Mouse (Mus musculus) right cerebral cortex, postnatal 10 days (tissue): ENCODE data around the gene Armh3.

ENCODE experiments used
- DNase-seq, 2 experiments: peaks; one replicate each; pipeline ENCODE4 v3.0.0; 2021; ENCODE audit warnings: low spot score in 2 of 2

Armh3 gene

DNA sequence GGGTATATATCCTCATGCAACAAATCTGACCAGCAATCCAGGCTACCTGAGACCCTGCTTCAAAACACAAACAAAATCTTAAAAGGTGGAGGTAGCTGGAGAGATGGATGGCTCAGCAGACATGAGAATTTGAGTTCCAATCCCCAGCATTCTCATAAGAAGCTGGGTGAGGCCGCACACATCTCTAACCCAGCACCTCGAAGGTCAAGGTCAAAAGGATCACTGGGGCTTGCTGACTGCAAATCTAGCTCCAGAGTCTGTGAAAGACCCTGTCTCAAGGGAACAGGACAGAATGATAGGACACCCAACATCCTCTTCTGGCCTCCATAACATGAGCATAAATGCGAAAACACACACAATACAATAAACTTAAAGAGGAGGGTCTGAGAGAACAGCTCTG is 7.1 kb downstream of the Armh3 start:
- DNase-seq: no peak

DNA sequence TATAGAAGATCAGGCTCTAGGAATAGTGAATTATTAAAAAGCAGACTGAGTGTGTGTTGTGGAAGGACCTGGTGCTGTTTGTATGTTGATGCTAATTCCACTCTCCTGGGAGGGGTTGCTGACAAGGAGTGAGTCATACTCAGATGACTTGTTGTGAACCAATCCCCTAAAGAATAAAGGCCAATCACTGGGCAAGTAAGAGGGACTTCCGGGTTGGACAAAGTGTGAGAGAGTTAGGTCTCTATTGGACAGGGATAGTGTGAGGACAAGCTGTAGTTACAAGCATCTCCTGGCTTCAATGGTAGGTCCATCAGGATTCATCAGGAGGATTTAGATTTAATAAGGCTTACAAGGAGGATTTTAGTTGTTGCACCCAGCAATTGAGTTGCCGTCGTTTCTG is 10.1 kb downstream of the Armh3 start:
- DNase-seq: no peak

DNA sequence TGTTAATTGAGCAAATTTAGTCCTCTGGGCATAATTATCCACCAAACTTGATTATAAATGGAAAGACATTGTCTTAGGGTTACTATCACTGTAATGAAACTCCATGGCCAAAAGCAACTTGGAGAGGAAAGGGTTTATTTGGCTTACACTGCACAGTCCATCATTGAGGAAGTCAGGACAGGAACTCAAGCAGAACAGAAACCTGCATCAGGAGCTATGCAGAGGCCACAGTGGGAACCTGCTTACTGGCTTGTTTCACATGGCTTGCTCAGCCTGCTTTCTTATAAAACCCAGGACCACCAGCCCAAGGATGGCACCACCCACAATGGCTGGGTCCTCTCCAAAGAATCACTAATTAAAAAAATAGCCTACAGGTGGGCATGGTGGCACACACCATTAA is 13.9 kb downstream of the Armh3 start:
- no peak for DNase-seq

DNA sequence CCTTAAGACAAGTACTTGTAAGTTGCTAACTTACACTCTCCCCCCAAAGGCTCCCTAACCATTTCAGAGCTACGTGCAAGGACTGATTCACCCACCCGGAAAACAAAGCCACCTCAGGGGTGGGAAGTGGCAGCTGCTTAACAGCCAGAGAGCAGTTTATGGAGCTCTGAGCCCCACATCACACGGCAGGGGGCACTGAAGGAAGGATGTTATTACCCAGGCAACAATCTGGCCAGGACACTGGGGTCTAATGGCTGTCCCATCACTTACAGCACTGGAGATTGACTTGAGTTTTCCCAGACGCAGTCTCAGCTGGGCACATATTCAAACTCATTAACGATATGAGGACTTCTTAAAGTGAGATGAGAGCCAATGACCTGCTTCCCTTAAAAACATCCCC is 37.5 kb downstream of the Armh3 start:
- DNase-seq: no peak

DNA sequence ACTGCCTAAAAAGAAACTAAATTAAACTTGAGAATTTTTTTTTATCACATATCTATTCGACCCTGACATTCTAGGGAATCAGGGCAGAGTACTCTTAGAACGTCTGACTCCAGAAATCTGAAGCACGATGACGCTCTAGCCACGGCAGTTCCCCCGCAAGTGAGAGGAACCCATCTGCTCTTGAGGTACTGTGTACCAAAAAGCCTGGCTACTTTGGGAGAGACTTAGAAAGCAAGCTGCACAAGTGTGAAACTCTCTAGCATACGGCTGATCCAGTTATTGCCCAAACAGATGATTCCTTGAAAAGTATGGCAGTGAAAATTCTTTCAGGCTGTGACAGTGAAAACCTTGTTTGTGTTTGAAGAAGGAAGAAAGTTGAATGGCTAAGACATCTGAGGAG is 41.6 kb downstream of the Armh3 start:
- peak; percentile 69 to 84 for DNase-seq

DNA sequence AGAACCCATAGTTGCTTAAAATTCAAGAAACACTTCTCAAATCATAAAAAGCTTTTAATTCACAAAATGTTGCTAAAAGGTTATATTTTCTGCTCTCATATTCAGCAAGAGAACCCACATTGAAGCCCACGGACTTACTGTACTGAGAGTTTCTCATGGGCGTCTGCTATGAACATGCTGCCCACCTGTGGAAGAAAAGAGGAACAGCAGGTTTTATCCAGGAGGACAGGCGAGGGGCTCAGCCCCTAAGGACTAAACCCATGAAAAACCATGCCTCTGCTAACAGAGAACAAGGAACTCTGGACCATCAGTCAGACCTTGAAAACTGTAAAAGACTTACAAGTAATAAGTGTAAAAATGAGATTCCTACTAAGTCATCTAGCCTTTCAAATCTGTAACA is 45.0 kb downstream of the Armh3 start:
- DNase-seq: peak; percentile 61 to 71

DNA sequence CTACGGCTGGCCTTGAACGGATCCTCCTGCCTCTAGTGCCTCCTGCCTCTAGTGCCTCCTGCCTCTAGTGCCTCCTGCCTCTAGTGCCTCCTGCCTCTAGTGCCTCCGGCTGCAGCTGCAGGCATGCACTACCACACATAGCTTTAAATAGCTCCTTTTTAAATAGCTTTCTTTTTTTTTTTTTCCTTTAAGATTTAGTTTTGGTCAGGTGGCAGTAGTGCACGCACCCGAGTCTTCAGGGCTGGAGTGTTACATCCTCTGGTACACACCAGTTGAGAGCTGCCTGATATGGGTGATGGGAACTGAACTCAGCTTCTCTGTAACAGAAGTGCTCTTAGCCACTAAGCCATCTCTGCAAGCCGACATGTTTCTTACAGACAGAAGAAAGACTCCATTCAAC is 49.1 kb downstream of the Armh3 start:
- no peak for DNase-seq

DNA sequence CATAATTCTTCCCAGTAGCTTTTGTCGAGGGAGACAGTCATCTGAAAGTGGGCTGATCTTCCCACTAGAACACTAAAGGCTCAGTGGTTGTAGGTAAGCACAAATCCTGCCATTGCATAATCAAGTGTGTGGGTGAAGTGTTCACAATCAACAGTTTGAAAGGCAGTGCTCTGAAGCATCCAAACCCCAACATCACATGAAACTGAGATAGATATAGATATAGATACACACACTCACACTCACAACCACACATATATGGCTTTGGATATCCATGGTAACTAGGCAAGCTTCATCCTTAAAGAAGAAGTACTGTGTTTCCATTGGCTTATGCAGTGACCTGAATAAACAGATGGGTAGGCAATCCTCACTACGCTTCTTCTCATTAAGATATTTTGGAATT is 50.5 kb downstream of the Armh3 start:
- peak in 1 of 2 experiments; percentile 46 for DNase-seq

DNA sequence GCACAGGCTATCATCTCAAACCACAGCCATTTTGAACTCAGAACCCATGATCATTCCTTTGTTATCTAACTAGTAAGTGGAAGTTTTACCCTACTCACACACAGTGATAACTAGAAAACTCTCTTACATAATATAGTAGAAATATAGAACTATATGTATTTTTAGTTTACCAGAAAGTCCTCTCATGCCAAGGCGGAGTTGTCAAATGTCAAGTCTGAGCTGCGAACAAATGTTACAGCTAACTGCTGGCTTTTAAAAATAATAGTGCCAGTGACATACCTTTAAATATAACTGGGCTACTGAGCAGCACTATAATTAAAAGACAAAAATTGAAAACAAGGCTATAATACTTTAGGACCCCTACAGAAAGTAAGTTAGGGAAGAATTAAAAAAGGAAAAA is 51.0 kb downstream of the Armh3 start:
- no peak for DNase-seq

DNA sequence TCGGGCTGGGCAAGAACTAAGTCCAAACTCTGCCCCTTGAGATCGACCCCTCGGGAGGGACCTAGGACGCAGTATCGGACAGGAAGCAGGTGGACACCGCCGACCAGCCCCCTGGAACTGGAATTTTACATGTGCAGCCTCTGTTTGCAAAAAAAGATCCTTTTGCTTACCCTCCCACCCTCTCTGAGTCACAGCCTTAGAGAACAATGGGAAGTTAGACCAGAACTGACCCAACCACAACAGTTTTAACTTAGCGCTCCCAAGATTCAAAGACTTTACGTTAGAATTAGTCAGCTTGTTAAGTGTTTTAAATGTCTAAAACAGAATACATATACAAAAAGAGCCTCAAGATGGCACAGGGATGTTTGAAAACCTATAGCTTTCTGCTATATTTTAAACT is 51.7 kb downstream of the Armh3 start:
- DNase-seq: no peak

DNA sequence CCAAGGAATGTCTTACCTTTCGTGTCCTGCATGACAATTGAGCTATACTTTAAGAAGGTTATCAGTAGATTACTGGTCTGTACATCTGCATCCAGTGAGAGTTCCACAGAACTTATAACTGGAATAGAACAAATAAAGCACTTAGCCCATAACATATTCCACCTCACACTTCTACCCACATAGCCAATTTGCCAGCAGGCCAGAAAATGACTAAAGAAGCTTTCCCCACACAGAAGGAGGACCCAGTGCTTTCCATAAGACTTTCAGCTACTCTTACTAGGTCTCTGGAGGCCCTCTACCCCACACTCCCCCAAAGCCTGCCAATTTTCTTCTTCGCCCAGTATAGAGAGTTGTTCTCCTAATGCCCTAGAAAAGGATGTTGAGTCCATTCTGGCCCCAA is 52.3 kb downstream of the Armh3 start:
- DNase-seq: no peak

DNA sequence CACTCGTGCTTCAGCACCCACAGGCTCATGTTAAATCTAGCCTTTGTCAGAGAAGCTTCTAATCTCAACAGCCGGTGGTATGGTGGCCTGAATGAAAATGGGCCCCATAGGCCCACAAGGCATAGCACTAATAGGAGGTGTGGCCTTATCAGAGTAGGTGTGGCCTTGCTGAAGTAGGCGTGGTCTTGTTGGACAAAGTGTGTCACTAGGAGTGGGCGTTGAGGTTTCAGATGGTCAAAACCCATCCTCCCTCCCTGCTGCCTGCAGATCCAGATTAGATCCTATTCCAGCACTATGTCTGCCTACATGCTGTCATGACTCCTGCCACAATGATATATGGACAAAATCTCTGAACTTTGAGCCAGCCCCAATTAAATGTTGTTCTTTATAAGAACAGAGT is 54.5 kb downstream of the Armh3 start:
- no peak for DNase-seq

DNA sequence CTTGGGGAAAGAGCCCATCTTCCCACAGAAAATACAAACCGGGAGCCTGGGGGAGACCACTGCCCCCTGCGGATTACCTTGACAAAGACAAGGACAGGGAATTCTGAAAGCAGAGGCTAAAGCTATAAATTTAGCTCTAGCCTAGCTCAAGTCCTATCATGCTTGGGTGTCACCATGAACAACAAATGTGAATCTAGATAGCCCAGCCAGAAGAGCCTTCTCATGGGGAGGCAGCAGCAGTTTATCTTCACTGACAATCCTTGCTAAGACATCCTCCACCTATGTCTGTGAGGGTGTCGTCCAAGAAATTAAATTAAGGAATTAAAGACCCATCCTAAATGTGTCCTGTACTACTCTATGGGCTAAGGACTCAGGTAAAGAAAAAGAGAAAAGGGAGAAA is 60.2 kb downstream of the Armh3 start:
- no peak for DNase-seq

DNA sequence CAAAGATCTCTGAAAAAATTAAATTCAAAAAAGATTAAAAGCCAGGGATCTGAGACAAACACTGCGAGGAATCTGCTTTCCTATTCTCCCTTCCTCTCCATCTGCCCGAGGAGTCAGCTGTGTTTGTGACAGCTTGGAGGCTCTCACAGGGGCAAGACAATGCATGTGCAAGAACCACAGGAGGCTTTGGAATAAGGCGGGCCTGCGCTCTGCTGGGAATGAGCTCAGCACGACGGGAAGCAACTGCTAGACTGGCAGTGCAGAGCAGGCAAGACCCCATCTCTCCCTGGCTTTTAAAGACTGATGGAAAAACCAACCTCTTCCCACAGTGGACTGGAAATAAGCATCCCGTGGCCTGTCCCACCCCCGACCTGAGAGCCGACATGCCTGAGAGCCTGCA is 60.8 kb downstream of the Armh3 start:
- peak; percentile 59 to 60 for DNase-seq

DNA sequence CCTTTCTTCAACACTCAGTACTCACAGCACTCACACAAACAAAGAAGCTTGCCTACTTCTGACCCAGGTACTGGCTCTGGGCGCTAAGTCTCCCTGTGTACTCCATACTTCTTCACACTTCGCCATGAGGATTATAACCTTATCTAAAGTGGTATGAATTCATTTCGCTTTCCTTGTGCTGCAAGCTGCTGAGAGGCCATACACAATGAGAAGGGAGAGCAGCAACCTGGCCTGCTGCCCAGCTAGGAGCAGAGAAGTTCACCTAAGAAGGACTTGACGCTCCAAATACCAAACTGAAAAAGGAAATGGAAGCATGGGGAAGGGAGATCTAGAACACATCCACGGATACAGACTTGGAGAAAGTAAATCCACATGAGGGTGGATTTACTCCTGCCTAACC is 71.1 kb downstream of the Armh3 start:
- no peak for DNase-seq

DNA sequence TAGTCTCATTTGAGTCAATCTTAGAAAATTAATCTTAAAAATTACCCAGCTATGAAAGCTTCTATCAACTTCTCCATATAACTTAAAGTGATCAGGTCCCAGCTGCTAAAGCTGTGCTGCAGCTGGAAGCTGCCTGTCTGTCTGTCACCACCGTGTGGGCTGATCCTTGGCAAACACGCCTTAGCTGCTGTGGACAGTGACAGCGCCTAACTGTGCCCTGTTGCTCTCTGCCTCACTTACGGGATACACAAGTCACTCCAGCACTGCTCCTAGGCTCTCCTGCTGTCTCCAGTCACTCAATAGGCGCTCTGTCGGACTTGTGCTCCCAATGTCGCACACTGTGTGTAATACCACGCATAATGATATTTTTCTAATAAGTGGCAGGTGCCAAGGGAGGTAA is 71.9 kb downstream of the Armh3 start:
- no peak for DNase-seq

DNA sequence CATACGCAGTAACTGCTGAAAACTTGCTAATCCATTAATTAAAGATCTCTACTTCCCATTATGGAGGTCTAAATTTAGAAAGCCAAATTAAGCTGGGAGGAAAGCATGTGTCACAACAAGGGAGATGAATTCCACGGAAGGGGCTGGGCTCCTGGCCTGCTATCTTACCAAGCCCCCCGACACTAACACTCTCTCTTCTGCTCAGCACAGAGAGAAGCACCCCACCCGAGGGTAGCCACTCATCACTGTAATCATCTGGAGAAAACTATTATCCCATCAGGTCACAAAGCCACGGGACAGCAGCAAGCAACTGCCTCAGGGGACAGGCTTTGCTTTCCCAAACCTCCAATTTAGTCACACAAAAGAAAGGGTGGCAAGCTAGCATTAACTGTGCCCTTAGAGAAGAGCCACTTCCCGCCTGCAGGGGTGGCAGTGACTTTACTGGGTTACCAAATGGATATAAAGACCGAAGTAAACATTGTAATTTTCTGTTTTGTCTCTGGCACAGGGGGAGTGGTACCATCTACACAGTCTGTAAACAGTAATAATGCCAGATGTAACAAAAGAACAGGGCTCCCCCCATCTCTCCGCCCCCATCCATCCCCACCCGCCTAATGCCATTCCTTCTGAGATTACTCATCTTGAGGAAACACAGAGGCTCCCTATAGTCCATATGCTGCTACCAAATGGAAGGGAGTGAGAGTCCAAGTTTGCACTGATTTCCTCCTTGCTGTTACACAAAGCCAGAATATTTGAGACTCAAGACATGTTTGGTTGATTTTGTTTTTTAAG is 77.8 kb downstream of the Armh3 start:
- DNase-seq: no peak

DNA sequence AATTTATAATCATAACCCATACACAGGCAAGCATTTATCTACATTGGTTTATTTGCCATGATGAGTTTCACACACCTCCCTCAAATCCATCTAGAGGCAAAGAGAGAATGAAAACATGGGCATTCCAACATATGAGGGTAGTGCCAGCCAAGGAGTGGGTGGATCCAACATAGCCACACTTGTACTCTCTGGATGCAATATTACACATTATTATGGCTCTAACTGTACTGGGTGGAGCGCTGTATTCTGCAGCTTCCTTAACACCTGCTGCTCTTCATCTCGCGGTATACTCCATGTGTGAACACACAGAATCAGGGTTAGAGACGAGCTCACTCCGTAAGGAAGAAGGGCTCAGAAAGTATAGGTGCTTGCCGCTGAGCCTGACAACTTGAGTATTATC is 79.9 kb downstream of the Armh3 start:
- peak in 1 of 2 experiments; percentile 41 for DNase-seq

DNA sequence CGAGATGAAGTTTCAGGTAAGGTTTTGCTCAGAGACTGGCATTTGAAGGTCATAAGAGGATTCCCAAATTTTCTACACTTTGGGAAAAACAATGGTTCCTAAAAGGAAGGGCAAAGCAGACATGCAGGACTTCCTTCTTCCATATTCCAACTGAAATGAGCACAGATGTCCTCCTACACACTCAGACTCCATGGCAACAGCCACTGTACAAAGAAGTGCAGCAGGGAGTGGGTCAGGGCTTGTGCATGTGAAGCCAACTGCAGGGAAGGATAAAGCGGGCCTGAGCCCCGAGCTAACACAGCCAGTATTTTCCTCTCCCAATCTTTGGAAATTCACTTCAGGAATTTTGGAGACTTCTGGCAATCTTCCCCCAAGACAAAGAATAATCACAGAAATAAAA is 80.4 kb downstream of the Armh3 start:
- peak; percentile 65 to 83 for DNase-seq

DNA sequence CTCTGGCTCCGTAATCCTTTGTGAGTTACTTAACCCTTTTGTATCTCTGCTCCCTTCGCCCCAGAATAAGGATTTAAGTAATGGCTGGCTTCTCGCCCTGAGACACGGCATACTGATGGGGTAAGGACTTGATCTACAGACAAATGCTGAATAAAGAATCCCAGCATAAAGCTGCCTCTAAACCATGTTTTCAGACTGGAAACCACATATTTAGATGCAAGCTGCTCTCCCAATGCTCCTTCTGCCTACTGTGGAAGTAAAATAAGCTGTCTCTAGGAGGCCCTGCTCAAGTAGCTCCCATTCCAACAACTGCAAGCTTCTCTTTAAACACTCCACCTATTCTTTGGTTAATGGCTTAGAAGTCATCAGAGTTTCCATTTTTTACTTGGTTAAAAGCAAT is 81.8 kb downstream of the Armh3 start:
- DNase-seq: peak in 1 of 2 experiments; percentile 49

DNA sequence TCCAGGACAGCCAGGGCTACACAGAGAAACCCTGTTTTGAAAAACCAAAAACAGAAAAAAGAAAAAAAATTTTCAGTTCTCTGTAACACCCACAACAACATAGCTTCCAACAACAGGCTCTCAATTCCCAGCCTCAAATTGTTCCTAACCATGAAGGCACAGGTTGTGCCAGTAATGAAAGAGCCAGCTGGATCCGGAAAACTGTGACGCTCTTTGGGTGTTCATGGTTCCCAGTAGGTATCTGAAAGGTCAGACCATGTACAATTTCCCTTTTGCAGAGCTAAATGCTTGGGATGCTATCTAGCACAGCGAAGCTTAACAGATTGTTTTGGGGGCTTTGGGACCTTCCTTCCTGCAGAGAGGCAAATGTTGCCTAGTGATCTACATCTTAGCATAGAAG is 82.3 kb downstream of the Armh3 start:
- DNase-seq: no peak

DNA sequence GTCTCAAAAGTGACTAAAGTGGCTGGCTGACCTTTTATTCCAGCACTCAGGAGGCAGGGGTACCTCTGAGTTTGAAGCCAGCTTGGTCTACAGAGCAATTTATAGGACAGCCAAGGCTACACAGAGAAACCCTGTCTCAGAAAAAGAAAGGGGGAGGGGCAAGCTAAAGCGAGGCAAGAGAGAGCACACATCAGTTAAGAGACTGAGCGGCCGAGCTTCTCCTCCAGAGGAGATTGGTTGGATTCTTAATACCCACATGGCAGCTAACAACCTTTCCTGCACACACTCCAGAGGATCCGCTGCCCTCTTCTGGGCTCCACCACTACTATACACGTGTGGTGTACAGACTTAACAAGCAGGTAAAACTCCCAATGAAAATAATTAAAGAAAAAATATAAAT is 85.3 kb downstream of the Armh3 start:
- DNase-seq: no peak

DNA sequence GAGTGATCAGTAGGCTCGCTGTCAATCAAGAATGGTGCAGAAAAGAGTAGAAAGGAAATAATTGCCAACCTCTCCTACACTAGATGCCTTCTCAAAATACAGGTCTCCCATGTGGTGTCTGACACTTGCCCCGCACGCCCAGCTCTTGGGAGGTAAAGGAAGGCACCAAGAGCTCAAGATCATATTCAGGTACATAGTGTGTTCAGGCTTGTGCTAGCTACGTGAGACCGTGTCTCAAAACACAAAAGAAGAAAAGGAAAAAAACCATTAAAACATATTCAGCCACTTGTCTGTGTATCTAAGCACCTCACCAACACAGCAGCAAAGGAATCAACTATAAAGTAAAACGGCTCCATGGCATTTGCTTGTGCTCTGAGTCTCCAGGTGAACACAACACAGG is 85.9 kb downstream of the Armh3 start:
- no peak for DNase-seq
